Mouse (Mus musculus) layer of hippocampus, postnatal 36 days (tissue): Measurements from ENCODE around the gene Dpp10. TPM values are rescaled to one million over a fixed set of nuclear protein-coding genes. Genes with fewer than 3 reads are reported as not detected.

Experiments
- DNase-seq, 2 experiments: peaks; one replicate each; pipeline ENCODE4 v3.0.0; 2022
- total RNA-seq, 2 experiments: library from RNA; stranded (reverse); gene quantifications; 2 replicates each; pipeline ENCODE4 v1.2.3; 2021

Dpp10 gene
- total RNA-seq, result 10 to 100 TPM; 34.3 to 37.5 TPM

GRCm38 (mm10) chr1:124044925-124045640 lies at the start of gene Dpp10:
Gene Dpp10, minus strand, starts transcription at chr1:124045559.
- no peak for DNase-seq

- DNase-seq, result no peak
These were observed 3.2 kb upstream of the Dpp10 start for GRCm38 (mm10) chr1:124048544-124048943.

GRCm38 (mm10) chr1:124045761-124046300 lies 472 bp upstream of the Dpp10 start:
- DNase-seq, result peak; percentile 27 to 39

GRCm38 (mm10) chr1:124044161-124044560 lies 1.2 kb downstream of the Dpp10 start:
- DNase-seq, result no peak

- no peak for DNase-seq
These were observed 1.9 kb downstream of the Dpp10 start for GRCm38 (mm10) chr1:124043421-124043820.

- no peak for DNase-seq
These were observed 3.8 kb downstream of the Dpp10 start for GRCm38 (mm10) chr1:124041559-124041958.

GRCm38 (mm10) chr1:124035306-124035990 lies 9.9 kb downstream of the Dpp10 start:
- DNase-seq, result no peak

GRCm38 (mm10) chr1:124032677-124033076 lies 12.7 kb downstream of the Dpp10 start:
- DNase-seq, result no peak

GRCm38 (mm10) chr1:124031968-124032367 lies 13.4 kb downstream of the Dpp10 start:
- DNase-seq, result no peak

GRCm38 (mm10) chr1:124002797-124003196 lies 42.6 kb downstream of the Dpp10 start:
- no peak for DNase-seq

GRCm38 (mm10) chr1:123995780-123996179 lies 49.6 kb downstream of the Dpp10 start:
- DNase-seq, result peak in 1 of 2 experiments; percentile 6

GRCm38 (mm10) chr1:123985324-123986024 lies 59.9 kb downstream of the Dpp10 start:
- no peak for DNase-seq

- DNase-seq, result no peak
These were observed 66.8 kb downstream of the Dpp10 start for GRCm38 (mm10) chr1:123978597-123978996.

GRCm38 (mm10) chr1:123974621-123975020 lies 70.7 kb downstream of the Dpp10 start:
- DNase-seq, result peak; percentile 3 to 4

GRCm38 (mm10) chr1:123946149-123946548 lies 99.2 kb downstream of the Dpp10 start:
- no peak for DNase-seq

- DNase-seq, result no peak
These were observed 104.5 kb downstream of the Dpp10 start for GRCm38 (mm10) chr1:123940826-123941225.

- no peak for DNase-seq
These were observed 111.3 kb downstream of the Dpp10 start for GRCm38 (mm10) chr1:123933812-123934727.

GRCm38 (mm10) chr1:123928003-123928370 lies 117.4 kb downstream of the Dpp10 start:
- DNase-seq, result no peak

- DNase-seq, result peak in 1 of 2 experiments; percentile 6
These were observed 117.9 kb downstream of the Dpp10 start for GRCm38 (mm10) chr1:123927278-123928002.

GRCm38 (mm10) chr1:123924905-123925304 lies 120.5 kb downstream of the Dpp10 start:
- no peak for DNase-seq

GRCm38 (mm10) chr1:123923907-123924306 lies 121.5 kb downstream of the Dpp10 start:
- DNase-seq, result no peak
